Mouse (Mus musculus) brain, embryonic 14.5 days (tissue): ENCODE data around the gene Ugt1a2.

Experiments used
- CTCF ChIP-seq: fragments of 200-500 bp; IDR thresholded peaks from 2 replicates; pipeline ENCODE4 v1.5.1; 2012; ENCODE audit warnings: inconsistent platforms, mild to moderate bottlenecking, moderate library complexity, borderline replicate concordance; ENCODE audit not compliant: insufficient read depth, insufficient read length; ENCODE audit errors: extremely low read depth
- POLR2A ChIP-seq: fragments of 200-500 bp; IDR thresholded peaks from 2 replicates; pipeline ENCODE4 v1.6.1; 2012; ENCODE audit warnings: mild to moderate bottlenecking, inconsistent platforms, borderline replicate concordance; ENCODE audit not compliant: poor library complexity, insufficient read depth, insufficient read length, severe bottlenecking; ENCODE audit errors: extremely low read depth

- TF ChIP-seq POLR2A (no peak), CTCF (no peak)
Observed at GRCm38 (mm10) chr1:88192136-88192535, 8.3 kb upstream of the Ugt1a2 start.
